10 mouse cellular contexts compared by ENCODE assay signal in the genomic region with DNA sequence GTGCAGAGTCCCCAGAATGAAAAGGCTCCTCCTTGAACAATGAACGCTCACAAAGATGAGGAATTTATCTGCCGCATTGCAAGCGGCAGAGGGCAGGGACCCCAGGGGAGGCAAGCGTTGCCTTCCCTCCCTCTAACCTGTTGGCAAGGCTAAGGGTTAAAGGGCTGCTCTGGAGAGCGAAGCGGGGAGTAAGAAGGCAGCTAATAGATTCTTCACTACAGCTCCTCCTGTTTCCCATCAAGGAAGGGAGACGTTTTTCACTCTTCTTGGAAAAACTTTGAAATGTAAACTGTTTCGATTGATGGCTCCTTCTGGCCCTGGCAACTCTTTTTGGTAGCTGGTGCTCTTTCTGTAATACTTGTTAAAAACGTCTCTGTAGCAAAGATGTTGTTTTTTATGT.
DNase-seq lines count a peak whose midpoint lies in the region; ATAC-seq and TF ChIP-seq lines count a peak whose summit lies in the region.
"Had no signal": no experiment of that assay in that cellular context is flagged by ENCODE, and none has a peak within 500 bp of the region (broad histone marks: within the 10 kb centered on the region; RNA-seq: fewer than 3 reads in every experiment).

No protein-coding gene starts in this region.

- H3K36me3 ChIP-seq in kidney, embryonic 14.5 days (ENCODE audit: control insufficient read depth, insufficient read depth, low read length) = no peaks in the 10 kb centered on the region
- no peaks in the 10 kb centered on the region for H3K36me3 ChIP-seq in embryonic facial prominence, embryonic 11.5 days (replicated peaks; ENCODE audit: control insufficient read depth, insufficient read depth, low read depth, low read length)
- H3K36me3 ChIP-seq in hindbrain, postnatal 0 days (ENCODE audit: insufficient read depth, low read length) = no peaks in the 10 kb centered on the region
- H3K36me3 ChIP-seq in neural tube, embryonic 12.5 days = no peaks in the 10 kb centered on the region
- H3K36me3 ChIP-seq in kidney, adult 2 months (ENCODE audit: control insufficient read depth, insufficient read depth, low read length) = no peaks in the 10 kb centered on the region
- H3K36me3 ChIP-seq: liver, embryonic 13.5 days had no signal

- 7% methylated on average over 9 of the region's 9 CpGs for WGBS in kidney, embryonic 14.5 days
- 3% methylated on average over 9 of the region's 9 CpGs for WGBS in embryonic facial prominence, embryonic 11.5 days
- 12% methylated on average over 9 of the region's 9 CpGs for WGBS in hindbrain, postnatal 0 days
- 9% methylated on average over 9 of the region's 9 CpGs for WGBS in neural tube, embryonic 12.5 days
- WGBS in kidney, adult 2 months = 10% methylated on average over 9 of the region's 9 CpGs

- H3K4me1 ChIP-seq in kidney, embryonic 14.5 days (ENCODE audit: control insufficient read depth, insufficient read depth, low read length) = 0 out of 2 replicates have a peak, but pooled peaks cover 6% of the 10 kb centered on the region
- H3K4me1 ChIP-seq in embryonic facial prominence, embryonic 11.5 days (ENCODE audit: control insufficient read depth, insufficient read depth, low read length) = no peaks in the 10 kb centered on the region; the same call in 1 of the 2 replicates
- 0 out of 2 replicates have a peak, but pooled peaks cover 4% of the 10 kb centered on the region for H3K4me1 ChIP-seq in hindbrain, postnatal 0 days (ENCODE audit: insufficient read depth, low read length)
- peaks cover 4% of the 10 kb centered on the region for H3K4me1 ChIP-seq in neural tube, embryonic 12.5 days
- no peaks in the 10 kb centered on the region for H3K4me1 ChIP-seq in kidney, adult 2 months (ENCODE audit: control insufficient read depth, insufficient read depth, low read length)
- H3K4me1 ChIP-seq: liver, embryonic 13.5 days had no signal

- peak overlapping the region; percentile 1; the same call in 1 of the 2 replicates for H3K9ac ChIP-seq in kidney, embryonic 14.5 days (ENCODE audit: low read depth, low read length)
- no peak overlapping the region for H3K9ac ChIP-seq in embryonic facial prominence, embryonic 11.5 days (replicated peaks; ENCODE audit: low read length)
- peak overlapping the region; percentile 40; the same call in 1 of the 2 replicates for H3K9ac ChIP-seq in hindbrain, postnatal 0 days (replicated peaks; ENCODE audit: low read length)
- no peak overlapping the region for H3K9ac ChIP-seq in neural tube, embryonic 12.5 days
- H3K9ac ChIP-seq: liver, embryonic 13.5 days had no signal

- H3K9me3 ChIP-seq in kidney, embryonic 14.5 days (ENCODE audit: control insufficient read depth, low read length) = no peaks in the 10 kb centered on the region
- no peaks in the 10 kb centered on the region for H3K9me3 ChIP-seq in embryonic facial prominence, embryonic 11.5 days (replicated peaks; ENCODE audit: control insufficient read depth, low read length)
- no peaks in the 10 kb centered on the region for H3K9me3 ChIP-seq in hindbrain, postnatal 0 days (ENCODE audit: low read length)
- H3K9me3 ChIP-seq in neural tube, embryonic 12.5 days = no peaks in the 10 kb centered on the region
- H3K9me3 ChIP-seq: liver, embryonic 13.5 days had no signal

- TF ChIP-seq POLR2A in kidney, adult 2 months (IDR thresholded peaks at IDR 0.05; ENCODE audit: low read depth, low read length) = no peak

- peak overlapping the region; percentile 48 for H3K4me2 ChIP-seq in kidney, embryonic 14.5 days (replicated peaks; ENCODE audit: low read depth, low read length)
- H3K4me2 ChIP-seq in embryonic facial prominence, embryonic 11.5 days (ENCODE audit: low read depth, low read length) = peak overlapping the region; percentile 41
- peak overlapping the region; percentile 59 for H3K4me2 ChIP-seq in hindbrain, postnatal 0 days (ENCODE audit: low read depth, low read length)
- peak overlapping the region; percentile 56 for H3K4me2 ChIP-seq in neural tube, embryonic 12.5 days (replicated peaks)
- H3K4me2 ChIP-seq: liver, embryonic 13.5 days had no signal

- no peak for TF ChIP-seq CTCF in hindbrain, postnatal 0 days (IDR thresholded peaks at IDR 0.05; ENCODE audit: low read depth)
- TF ChIP-seq CTCF in kidney, adult 2 months (conservative IDR thresholded peaks at IDR 0.05; ENCODE audit: insufficient read depth, insufficient read length, low read depth, low read length) = no peak

- H3K27me3 ChIP-seq in kidney, embryonic 14.5 days (ENCODE audit: control insufficient read depth, insufficient read depth, low read length) = no peaks in the 10 kb centered on the region
- no peaks in the 10 kb centered on the region for H3K27me3 ChIP-seq in embryonic facial prominence, embryonic 11.5 days (ENCODE audit: control insufficient read depth, insufficient read depth, low read length)
- no peaks in the 10 kb centered on the region for H3K27me3 ChIP-seq in hindbrain, postnatal 0 days (ENCODE audit: insufficient read depth, low read length)
- no peaks in the 10 kb centered on the region for H3K27me3 ChIP-seq in neural tube, embryonic 12.5 days (replicated peaks)
- H3K27me3 ChIP-seq in kidney, adult 2 months (replicated peaks; ENCODE audit: control insufficient read depth, insufficient read depth, low read length) = no peaks in the 10 kb centered on the region; the same call in 1 of the 2 replicates
- H3K27me3 ChIP-seq: liver, embryonic 13.5 days had no signal

- H3K27ac ChIP-seq in kidney, embryonic 14.5 days (ENCODE audit: low read depth, low read length) = no peak overlapping the region
- no peak overlapping the region for H3K27ac ChIP-seq in embryonic facial prominence, embryonic 11.5 days (replicated peaks; ENCODE audit: low read depth, low read length)
- H3K27ac ChIP-seq in hindbrain, postnatal 0 days = no peak overlapping the region
- no peak overlapping the region for H3K27ac ChIP-seq in neural tube, embryonic 12.5 days
- no peak overlapping the region for H3K27ac ChIP-seq in kidney, adult 2 months (ENCODE audit: insufficient read depth, low read depth, low read length)
- H3K27ac ChIP-seq: liver, embryonic 13.5 days had no signal

- no peak for DNase-seq in kidney, postnatal 36 days
- DNase-seq in embryonic facial prominence, embryonic 11.5 days (ENCODE audit: low spot score) = peak; percentile 27
- no peak for DNase-seq in hindbrain, postnatal 0 days (ENCODE audit: low spot score)
- DNase-seq in adrenal gland, postnatal 10 days = no peak
- DNase-seq in kidney, adult 2 months = no peak
- DNase-seq in layer of hippocampus, postnatal 14 days (ENCODE audit: low spot score in 2 of 2) = no peak
- DNase-seq: heart, postnatal 36 days; liver, embryonic 13.5 days had no signal

- peak overlapping the region; percentile 17; the same call in 1 of the 2 replicates for H3K4me3 ChIP-seq in kidney, embryonic 14.5 days (ENCODE audit: low read length)
- H3K4me3 ChIP-seq in embryonic facial prominence, embryonic 11.5 days (ENCODE audit: low read depth, low read length) = no peak overlapping the region
- H3K4me3 ChIP-seq in hindbrain, postnatal 0 days (ENCODE audit: low read length) = peak overlapping the region; percentile 31
- H3K4me3 ChIP-seq in neural tube, embryonic 12.5 days = no peak overlapping the region
- H3K4me3 ChIP-seq in kidney, adult 2 months (ENCODE audit: insufficient read depth, low read depth, low read length) = no peak overlapping the region
- H3K4me3 ChIP-seq: liver, embryonic 13.5 days had no signal

- peak; percentile 64; the same call in 1 of the 2 replicates for ATAC-seq in kidney, embryonic 14.5 days (ENCODE audit: low FRiP score, low TSS enrichment)
- no peak for ATAC-seq in embryonic facial prominence, embryonic 11.5 days (replicated peaks; ENCODE audit: insufficient number of reproducible peaks, low FRiP score, low TSS enrichment, low read depth)
- ATAC-seq in hindbrain, postnatal 0 days = no peak
- ATAC-seq in neural tube, embryonic 12.5 days (ENCODE audit: low FRiP score, low read depth) = no peak

Comparison
In these comparisons a context has a peak if more than half of its experiments do, and no peak if none do; other contexts are left out.
1. H3K4me3 ChIP-seq: peak in kidney, embryonic 14.5 days (single experiment) and hindbrain, postnatal 0 days (single experiment); none in embryonic facial prominence, embryonic 11.5 days (single experiment), neural tube, embryonic 12.5 days (single experiment) and kidney, adult 2 months (single experiment).
2. H3K9ac ChIP-seq: peak in kidney, embryonic 14.5 days (single experiment) and hindbrain, postnatal 0 days (single experiment); none in embryonic facial prominence, embryonic 11.5 days (single experiment) and neural tube, embryonic 12.5 days (single experiment).
3. Peak in every context shown above with its lines, with median percentiles within 50 percentile points of each other: H3K4me2 ChIP-seq.